Mouse (Mus musculus): Measurements from ENCODE around the gene Krt72. TPM values are rescaled to one million over a fixed set of nuclear protein-coding genes. Genes with fewer than 3 reads are reported as not detected.

Krt72 gene
- polyA plus RNA-seq, 1 experiment from 2014 or later, result not detected

- H3K27ac ChIP-seq (ENCODE audit: low read depth, low read length), result peak overlapping the region; percentile 48; the same call in 1 of the 2 replicates
- H3K9ac ChIP-seq (ENCODE audit: low read length), result no peak overlapping the region
- H3K4me1 ChIP-seq (ENCODE audit: control insufficient read depth, insufficient read depth, low read length), result peaks cover 9% of the 10 kb centered on the region
- ATAC-seq, result peak; percentile 58
- 16% methylated on average over 3 of the region's 3 CpGs for WGBS
- no peak overlapping the region for H3K4me3 ChIP-seq (ENCODE audit: low read depth, low read length)
- H3K36me3 ChIP-seq (ENCODE audit: control insufficient read depth, insufficient read depth, low read length), result no peaks in the 10 kb centered on the region
- no peak overlapping the region for H3K4me2 ChIP-seq (ENCODE audit: low read length)
- H3K9me3 ChIP-seq (replicated peaks; ENCODE audit: control insufficient read depth, low read length), result no peaks in the 10 kb centered on the region
- peak; percentile 82 for DNase-seq (ENCODE audit: low spot score)
- H3K27me3 ChIP-seq (replicated peaks; ENCODE audit: control insufficient read depth, insufficient read depth, low read length), result no peaks in the 10 kb centered on the region
These were observed 4.6 kb upstream of the Krt72 start for GRCm38 (mm10) chr15:101790867-101791266.

DNA sequence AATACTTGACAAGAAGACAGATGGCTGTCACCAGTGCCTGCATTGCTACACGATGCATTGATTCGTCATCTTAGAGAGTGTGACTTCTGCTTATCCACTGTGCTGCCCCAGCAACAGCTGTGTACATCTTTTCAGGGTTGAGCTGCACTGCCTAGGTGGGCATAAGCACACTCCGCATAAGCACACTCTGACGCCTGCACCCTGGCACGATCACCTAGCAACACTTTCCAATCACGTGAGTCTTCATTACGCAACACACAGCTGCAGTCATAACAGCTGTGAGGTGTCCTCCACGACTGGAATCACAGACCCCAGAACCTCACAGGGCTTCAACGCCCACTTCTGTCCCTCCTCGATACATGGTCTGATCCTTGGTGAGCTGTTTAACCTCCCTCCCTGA lies 12.8 kb downstream of the Krt72 start:
- Histone ChIP-seq H3K9me3 (replicated peaks; ENCODE audit: control insufficient read depth, low read length) (no peaks in the 10 kb centered on the region), H3K4me3 (ENCODE audit: low read depth, low read length) (no peak overlapping the region), H3K27me3 (replicated peaks; ENCODE audit: control insufficient read depth, insufficient read depth, low read length) (no peaks in the 10 kb centered on the region), H3K36me3 (ENCODE audit: control insufficient read depth, insufficient read depth, low read length) (no peaks in the 10 kb centered on the region), H3K27ac (ENCODE audit: low read depth, low read length) (no peak overlapping the region), H3K4me2 (ENCODE audit: low read length) (no peak overlapping the region), H3K4me1 (ENCODE audit: control insufficient read depth, insufficient read depth, low read length) (no peaks in the 10 kb centered on the region), H3K9ac (ENCODE audit: low read length) (no peak overlapping the region)
- no peak for DNase-seq (ENCODE audit: low spot score)
- 80% methylated on average over 10 of the region's 10 CpGs for WGBS
- no peak for ATAC-seq

DNA sequence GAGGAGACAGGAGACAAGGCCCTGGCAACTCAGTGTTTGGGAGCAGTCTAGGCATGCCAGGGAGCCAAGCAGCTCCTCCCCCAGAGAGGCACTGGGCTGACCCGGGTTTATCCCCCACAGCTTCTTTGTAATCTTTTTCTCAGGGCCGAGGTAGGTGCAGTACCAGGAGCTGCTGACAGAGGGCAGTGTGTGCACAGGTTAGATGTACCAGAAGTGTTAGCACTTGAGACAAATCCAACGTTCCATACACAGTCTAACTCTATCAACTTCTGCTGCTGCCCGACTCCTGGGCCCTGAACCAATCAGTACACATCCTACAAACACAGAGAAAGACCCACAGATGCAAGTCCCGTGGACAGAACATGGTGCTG lies 13.6 kb downstream of the Krt72 start:
- H3K4me2 ChIP-seq (ENCODE audit: low read length), result no peak overlapping the region
- H3K36me3 ChIP-seq (ENCODE audit: control insufficient read depth, insufficient read depth, low read length), result no peaks in the 10 kb centered on the region
- WGBS, result 12% methylated on average over 5 of the region's 5 CpGs
- H3K27ac ChIP-seq (ENCODE audit: low read depth, low read length), result no peak overlapping the region
- no peaks in the 10 kb centered on the region for H3K4me1 ChIP-seq (ENCODE audit: control insufficient read depth, insufficient read depth, low read length)
- H3K9me3 ChIP-seq (replicated peaks; ENCODE audit: control insufficient read depth, low read length), result no peaks in the 10 kb centered on the region
- H3K9ac ChIP-seq (ENCODE audit: low read length), result no peak overlapping the region
- DNase-seq (ENCODE audit: low spot score) (peak; percentile 92), ATAC-seq (peak; percentile 74)
- H3K4me3 ChIP-seq (ENCODE audit: low read depth, low read length), result no peak overlapping the region
- H3K27me3 ChIP-seq (replicated peaks; ENCODE audit: control insufficient read depth, insufficient read depth, low read length), result no peaks in the 10 kb centered on the region

DNA sequence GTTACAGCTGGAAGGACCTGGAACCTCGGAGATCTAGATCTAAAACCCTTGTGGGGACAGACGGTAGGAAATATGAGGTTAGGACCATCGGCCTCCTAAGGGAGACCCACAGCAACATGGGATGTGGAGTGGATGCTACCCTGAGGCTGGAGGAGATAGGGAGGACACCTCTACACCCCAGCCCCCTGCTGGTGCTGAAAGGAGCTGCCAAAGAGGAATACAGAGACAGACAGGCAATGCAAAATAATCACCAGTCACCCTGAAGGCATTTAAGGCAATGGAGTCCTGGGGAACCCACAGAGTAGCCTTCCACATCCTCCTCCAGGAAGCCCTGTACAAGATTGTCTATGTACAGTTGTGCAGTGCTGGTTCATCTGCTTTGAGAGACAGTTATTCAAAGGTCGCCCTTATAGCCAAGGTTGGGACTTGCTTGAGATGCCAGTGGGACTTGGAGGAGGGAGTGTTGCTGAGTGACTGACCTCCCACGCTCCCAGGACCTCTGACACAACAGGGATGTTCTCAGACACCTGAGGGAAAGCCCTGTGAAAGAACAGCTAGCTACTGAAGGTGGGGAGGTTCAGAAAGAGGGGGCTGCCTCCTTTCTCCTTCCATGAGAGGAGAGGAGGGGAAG lies 14.1 kb downstream of the Krt72 start:
- Histone ChIP-seq H3K27ac (ENCODE audit: low read depth, low read length) (no peak overlapping the region), H3K4me3 (ENCODE audit: low read depth, low read length) (no peak overlapping the region), H3K4me1 (ENCODE audit: control insufficient read depth, insufficient read depth, low read length) (no peaks in the 10 kb centered on the region), H3K4me2 (ENCODE audit: low read length) (no peak overlapping the region), H3K9ac (ENCODE audit: low read length) (no peak overlapping the region), H3K36me3 (ENCODE audit: control insufficient read depth, insufficient read depth, low read length) (no peaks in the 10 kb centered on the region), H3K9me3 (replicated peaks; ENCODE audit: control insufficient read depth, low read length) (no peaks in the 10 kb centered on the region), H3K27me3 (replicated peaks; ENCODE audit: control insufficient read depth, insufficient read depth, low read length) (no peaks in the 10 kb centered on the region)
- ATAC-seq (peak; percentile 18), DNase-seq (ENCODE audit: low spot score) (peak; percentile 38)
- WGBS, result 65% methylated on average over 5 of the region's 5 CpGs

- no peak for ATAC-seq
- Histone ChIP-seq H3K27ac (ENCODE audit: low read depth, low read length) (no peak overlapping the region), H3K4me3 (ENCODE audit: low read depth, low read length) (no peak overlapping the region), H3K36me3 (ENCODE audit: control insufficient read depth, insufficient read depth, low read length) (no peaks in the 10 kb centered on the region), H3K4me2 (ENCODE audit: low read length) (no peak overlapping the region), H3K27me3 (replicated peaks; ENCODE audit: control insufficient read depth, insufficient read depth, low read length) (no peaks in the 10 kb centered on the region), H3K4me1 (ENCODE audit: control insufficient read depth, insufficient read depth, low read length) (no peaks in the 10 kb centered on the region), H3K9ac (ENCODE audit: low read length) (no peak overlapping the region), H3K9me3 (replicated peaks; ENCODE audit: control insufficient read depth, low read length) (no peaks in the 10 kb centered on the region)
- 53% methylated on average over 8 of the region's 8 CpGs for WGBS
- DNase-seq (ENCODE audit: low spot score), result no peak
These were observed 16.0 kb downstream of the Krt72 start for GRCm38 (mm10) chr15:101770226-101770625.

GRCm38 (mm10) chr15:101742711-101743110 lies 43.5 kb downstream of the Krt72 start, which contains the start of gene Krt71:
Gene Krt71, minus strand, starts transcription at chr15:101743109.
- H3K4me1 ChIP-seq (ENCODE audit: control insufficient read depth, insufficient read depth, low read length), result no peaks in the 10 kb centered on the region
- no peaks in the 10 kb centered on the region for H3K9me3 ChIP-seq (replicated peaks; ENCODE audit: control insufficient read depth, low read length)
- no peak within 1 kb of the TSS for H3K9ac ChIP-seq (ENCODE audit: low read length)
- no peak within 1 kb of the TSS for H3K27ac ChIP-seq (ENCODE audit: low read depth, low read length)
- no peaks in the 10 kb centered on the region for H3K27me3 ChIP-seq (replicated peaks; ENCODE audit: control insufficient read depth, insufficient read depth, low read length)
- WGBS, result 61% methylated on average over 14 of the region's 14 CpGs
- H3K4me2 ChIP-seq (ENCODE audit: low read length), result no peak within 1 kb of the TSS
- H3K4me3 ChIP-seq (ENCODE audit: low read depth, low read length), result no peak within 1 kb of the TSS
- ATAC-seq (no peak), DNase-seq (ENCODE audit: low spot score) (no peak)
- H3K36me3 ChIP-seq (ENCODE audit: control insufficient read depth, insufficient read depth, low read length), result no peaks in the 10 kb centered on the region

DNA sequence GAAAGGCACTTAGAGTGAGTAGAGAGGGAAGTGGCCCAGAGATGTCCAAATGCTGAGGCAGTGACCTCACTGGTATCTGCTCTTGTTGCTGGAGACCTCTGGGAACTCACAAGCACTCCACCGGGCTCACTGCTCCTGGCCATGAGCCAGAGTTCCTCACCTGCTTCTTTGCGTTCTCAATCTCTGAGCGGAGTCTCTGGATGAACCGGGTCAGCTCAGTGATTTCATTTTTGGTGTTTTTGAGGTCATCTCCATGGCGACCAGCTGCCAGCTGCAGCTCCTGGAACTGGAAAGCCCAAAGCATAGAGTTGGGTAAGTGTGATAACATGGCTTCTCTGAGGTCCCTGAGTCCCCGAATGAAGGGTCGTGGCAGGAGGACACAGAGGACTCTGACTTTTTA lies 48.5 kb downstream of the Krt72 start:
- Histone ChIP-seq H3K4me3 (ENCODE audit: low read depth, low read length) (no peak overlapping the region), H3K27me3 (replicated peaks; ENCODE audit: control insufficient read depth, insufficient read depth, low read length) (no peaks in the 10 kb centered on the region), H3K27ac (ENCODE audit: low read depth, low read length) (no peak overlapping the region), H3K4me2 (ENCODE audit: low read length) (no peak overlapping the region), H3K9me3 (replicated peaks; ENCODE audit: control insufficient read depth, low read length) (no peaks in the 10 kb centered on the region), H3K36me3 (ENCODE audit: control insufficient read depth, insufficient read depth, low read length) (no peaks in the 10 kb centered on the region), H3K9ac (ENCODE audit: low read length) (no peak overlapping the region), H3K4me1 (ENCODE audit: control insufficient read depth, insufficient read depth, low read length) (no peaks in the 10 kb centered on the region)
- DNase-seq (ENCODE audit: low spot score) (no peak), ATAC-seq (no peak)
- WGBS, result 79% methylated on average over 7 of the region's 7 CpGs

DNA sequence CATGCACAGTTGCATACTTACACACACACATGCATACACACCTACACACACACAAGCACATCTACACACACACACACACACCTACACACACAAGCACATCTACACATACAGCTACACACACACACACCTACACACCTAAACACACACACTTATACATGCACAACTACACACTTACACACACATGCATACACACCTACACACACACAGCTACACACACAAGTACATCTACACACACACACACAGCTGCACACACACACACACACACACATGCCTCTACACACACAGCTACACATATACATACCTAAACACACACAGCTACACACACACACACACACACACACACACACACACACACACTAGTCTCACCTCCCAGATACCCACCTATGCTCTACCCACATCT lies 55.6 kb downstream of the Krt72 start:
- no peak for DNase-seq (ENCODE audit: low spot score)
- H3K4me1 ChIP-seq (ENCODE audit: control insufficient read depth, insufficient read depth, low read length), result no peaks in the 10 kb centered on the region
- no peak overlapping the region for H3K4me3 ChIP-seq (ENCODE audit: low read depth, low read length)
- no peaks in the 10 kb centered on the region for H3K27me3 ChIP-seq (replicated peaks; ENCODE audit: control insufficient read depth, insufficient read depth, low read length)
- H3K27ac ChIP-seq (ENCODE audit: low read depth, low read length), result no peak overlapping the region
- H3K36me3 ChIP-seq (ENCODE audit: control insufficient read depth, insufficient read depth, low read length), result no peaks in the 10 kb centered on the region
- ATAC-seq, result no peak
- no peaks in the 10 kb centered on the region for H3K9me3 ChIP-seq (replicated peaks; ENCODE audit: control insufficient read depth, low read length)
- no peak overlapping the region for H3K4me2 ChIP-seq (ENCODE audit: low read length)
- H3K9ac ChIP-seq (ENCODE audit: low read length), result no peak overlapping the region
